7 mouse cellular contexts compared by ENCODE assay signal in the genomic region with DNA sequence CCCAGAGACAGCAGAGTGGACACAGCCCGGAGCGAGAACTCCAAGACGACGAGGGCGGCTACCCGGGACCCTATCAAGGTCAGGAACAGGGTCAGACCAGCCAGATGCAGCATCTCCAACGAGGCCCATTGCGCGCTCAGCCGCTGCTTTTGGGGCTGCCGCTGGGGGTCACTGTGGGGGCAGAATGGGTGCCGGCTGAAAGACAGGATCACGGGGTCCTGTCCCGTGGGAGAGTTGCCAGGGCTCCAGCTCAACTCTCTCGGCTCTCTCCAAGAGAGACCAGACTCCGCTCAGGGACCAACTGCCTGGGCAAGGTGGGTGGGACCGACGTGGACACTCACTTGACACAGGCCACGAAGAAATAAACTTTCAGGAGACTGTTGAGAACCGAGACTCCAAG. TPM values are rescaled to one million over a fixed set of nuclear protein-coding genes. Genes with fewer than 3 reads are reported as not detected.
DNase-seq lines count a peak whose midpoint lies in the region; ATAC-seq and TF ChIP-seq lines count a peak whose summit lies in the region.

No protein-coding gene starts in this region.

- peak; percentile 68 for TF ChIP-seq CTCF in gastrocnemius, adult 2 months (IDR thresholded peaks at IDR 0.05)

- H3K36me3 ChIP-seq in hindbrain, embryonic 16.5 days (ENCODE audit: control insufficient read depth, insufficient read depth, low read length) = no peaks in the 10 kb centered on the region

- ATAC-seq in hindbrain, embryonic 16.5 days = no peak
- peak; percentile 71 for ATAC-seq in megakaryocyte, adult 5-6 weeks (ENCODE audit: poor library complexity, severe bottlenecking)

- 8% methylated on average over 20 of the region's 20 CpGs for WGBS in hindbrain, embryonic 16.5 days

- no peak overlapping the region for H3K9ac ChIP-seq in hindbrain, embryonic 16.5 days (ENCODE audit: low read depth, low read length)

- H3K4me3 ChIP-seq in gastrocnemius, adult 2 months = peak overlapping the region; percentile 59
- H3K4me3 ChIP-seq in hindbrain, embryonic 16.5 days (ENCODE audit: low read length) = no peak overlapping the region

- H3K9me3 ChIP-seq in hindbrain, embryonic 16.5 days (ENCODE audit: control insufficient read depth, low read length) = no peaks in the 10 kb centered on the region

- H3K4me1 ChIP-seq in hindbrain, embryonic 16.5 days (ENCODE audit: control insufficient read depth, insufficient read depth, low read depth, low read length) = peaks cover 7% of the 10 kb centered on the region

- intact Hi-C loops in gastrocnemius, adult 2 months (cut with DNase I) = loop anchor here (10.0 kb wide), 2 partner anchors 208 to 338 kb away; partner anchors contain the start of gene Cela2a
- intact Hi-C loops in left cerebral cortex, postnatal 10 days (cut with DNase I) = loop anchor here (5.0 kb wide), 1 partner anchor 55 kb away; no protein-coding TSS in a partner anchor

- DNase-seq in T-cell, adult 2 months (ENCODE audit: low spot score) = peak; percentile 33
- DNase-seq in c-Kit-positive CD71-positive TER-119-positive erythroid progenitor cells, embryonic 14.5 days (ENCODE audit: low spot score) = peak; percentile 19
- DNase-seq in gastrocnemius, adult 2 months = peak; percentile 86
- DNase-seq in left cerebral cortex, postnatal 10 days (ENCODE audit: extremely low spot score in 1 of 2, low spot score in 2 of 2) = peak; percentile 31 to 85
- DNase-seq in right cerebral cortex, postnatal 4 days = peak; percentile 74

- H3K4me2 ChIP-seq in hindbrain, embryonic 16.5 days (ENCODE audit: low read length) = peak overlapping the region; percentile 45

- H3K27ac ChIP-seq in gastrocnemius, adult 2 months = no peak overlapping the region
- H3K27ac ChIP-seq in hindbrain, embryonic 16.5 days (ENCODE audit: low read depth, low read length) = no peak overlapping the region

- peaks cover 6% of the 10 kb centered on the region; the same call in 1 of the 2 replicates for H3K27me3 ChIP-seq in hindbrain, embryonic 16.5 days (replicated peaks; ENCODE audit: control insufficient read depth, insufficient read depth, low read length)

RNA-seq across cellular contexts. Expression of gene Tmem82, which starts 1.1 kb away (rescaled TPM):
- total RNA-seq in gastrocnemius, adult 2 months (2021) = 1 to 10 TPM in 1 of 2 experiments, under 1 TPM in 1; 0.61 to 3.2 TPM
- 0.34 and 0.45 TPM in 2 replicates for polyA plus RNA-seq in hindbrain, embryonic 16.5 days (2015; fragmentation: Nextera tagmentation; extraction: Ambion mirVana)
- total RNA-seq in left cerebral cortex, postnatal 10 days (2021) = under 1 TPM; 0.28 to 0.79 TPM
- total RNA-seq in megakaryocyte, adult 5-6 weeks (2015) = 0.16 TPM in 1 of 2 replicates, not detected in the other
- total RNA-seq in megakaryocyte, adult 5-6 weeks (2017) = 0.26 TPM in 1 of 2 replicates, not detected in the other

RNA-seq across cellular contexts. Expression of gene Slc25a34, which starts 6.3 kb away (rescaled TPM):
- 10 to 100 TPM; 10.3 to 26.9 TPM for total RNA-seq in gastrocnemius, adult 2 months (2021)
- 0.54 and 0.81 TPM in 2 replicates for polyA plus RNA-seq in hindbrain, embryonic 16.5 days (2015; fragmentation: Nextera tagmentation; extraction: Ambion mirVana)
- 1 to 10 TPM; 2.3 to 4.1 TPM for total RNA-seq in left cerebral cortex, postnatal 10 days (2021)
- not detected in 2 replicates for total RNA-seq in megakaryocyte, adult 5-6 weeks (2015)
- total RNA-seq in megakaryocyte, adult 5-6 weeks (2017) = not detected in 2 replicates

RNA-seq across cellular contexts. Expression of gene Fblim1, which starts 11.4 kb away (rescaled TPM):
- total RNA-seq in gastrocnemius, adult 2 months (2021) = 1 to 10 TPM; 1.1 to 1.5 TPM
- 42.9 and 51.5 TPM in 2 replicates for polyA plus RNA-seq in hindbrain, embryonic 16.5 days (2015; fragmentation: Nextera tagmentation; extraction: Ambion mirVana)
- 1 to 10 TPM; 4.4 to 6.0 TPM for total RNA-seq in left cerebral cortex, postnatal 10 days (2021)
- total RNA-seq in megakaryocyte, adult 5-6 weeks (2015) = not detected in 2 replicates
- not detected in 2 replicates for total RNA-seq in megakaryocyte, adult 5-6 weeks (2017)

RNA-seq across cellular contexts. Expression of gene Plekhm2, which starts 47.4 kb away (rescaled TPM):
- total RNA-seq in gastrocnemius, adult 2 months (2021) = 10 to 100 TPM; 32.9 to 34.7 TPM
- polyA plus RNA-seq in hindbrain, embryonic 16.5 days (2015; fragmentation: Nextera tagmentation; extraction: Ambion mirVana) = 6.5 and 6.7 TPM in 2 replicates
- total RNA-seq in left cerebral cortex, postnatal 10 days (2021) = 10 to 100 TPM; 49.0 to 55.0 TPM
- 11.1 and 14.9 TPM in 2 replicates for total RNA-seq in megakaryocyte, adult 5-6 weeks (2015)
- 10.4 and 11.1 TPM in 2 replicates for total RNA-seq in megakaryocyte, adult 5-6 weeks (2017)

Comparison
In these comparisons a context has a peak if more than half of its experiments do, and no peak if none do; other contexts are left out.
1. DNase-seq: peak in every context shown above with its lines; median percentile 86 in gastrocnemius, adult 2 months; 74 in right cerebral cortex, postnatal 4 days; 58 in left cerebral cortex, postnatal 10 days; 33 in T-cell, adult 2 months; 19 in c-Kit-positive CD71-positive TER-119-positive erythroid progenitor cells, embryonic 14.5 days.